Mouse (Mus musculus) MN1 (cell line): Measurements from ENCODE around the gene Tmem86a.

Source experiments
- DNase-seq: peaks from one replicate; pipeline ENCODE4 v3.0.0-alpha.2; 2016; ENCODE audit warnings: low spot score

The Tmem86a gene

GRCm38 (mm10) chr7:47027520-47027919, 22.9 kb upstream of the Tmem86a start:
- no peak for DNase-seq

DNA sequence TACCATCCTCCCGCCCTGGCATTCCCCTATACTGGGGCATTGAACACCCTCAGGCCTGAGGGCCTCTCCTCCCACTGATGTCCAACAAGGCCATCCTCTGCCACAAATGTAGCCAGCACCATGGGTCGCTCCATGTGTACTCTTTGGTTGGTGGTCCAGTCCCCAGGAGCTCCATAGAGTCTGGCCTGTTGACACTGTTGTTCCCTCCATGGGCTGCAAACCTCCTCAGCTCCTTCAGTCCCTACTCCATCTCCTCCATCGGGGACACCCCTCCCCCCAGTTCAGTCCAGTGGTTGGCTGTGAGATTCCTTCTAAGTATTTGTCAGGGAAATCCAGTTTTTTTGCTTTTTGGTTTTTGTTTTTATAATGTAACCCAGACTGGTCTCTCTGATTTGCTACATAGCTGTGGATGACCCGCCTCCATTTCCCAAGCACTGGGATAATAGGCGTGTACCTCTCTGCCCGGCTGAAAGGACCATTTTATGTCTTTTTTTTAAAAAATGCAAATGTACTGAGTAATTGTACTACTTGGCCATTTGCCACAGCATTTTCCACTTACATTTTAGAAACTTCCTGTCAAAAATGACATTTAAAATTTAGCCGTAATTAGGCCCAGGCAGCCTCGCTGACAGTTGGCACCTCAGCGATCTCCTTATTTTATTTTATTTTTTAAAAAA, 19.7 kb upstream of the Tmem86a start:
- DNase-seq = no peak

DNA sequence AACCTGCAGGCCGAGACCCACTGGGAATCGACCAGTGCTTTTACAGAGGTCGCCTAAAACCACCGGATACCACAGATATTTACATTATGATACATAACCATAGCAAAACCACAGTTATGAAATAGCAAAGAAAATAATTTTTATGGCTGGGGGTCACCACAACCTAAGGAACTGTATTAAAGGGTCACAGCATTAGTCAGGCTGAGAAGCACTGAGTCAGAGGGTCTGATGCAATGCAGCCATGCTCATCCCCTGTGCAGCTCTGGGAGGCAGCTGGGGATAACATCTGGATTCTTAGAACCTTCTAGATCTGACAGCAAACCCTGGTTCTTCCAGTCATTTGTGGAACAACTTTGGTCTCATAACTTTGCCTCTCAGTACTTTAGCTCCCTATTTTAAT, 19.0 kb upstream of the Tmem86a start:
- no peak for DNase-seq

- DNase-seq = no peak
These were observed 15.5 kb upstream of the Tmem86a start for GRCm38 (mm10) chr7:47034785-47035384.

- DNase-seq = no peak
These were observed 15.0 kb upstream of the Tmem86a start for GRCm38 (mm10) chr7:47035426-47035825.

GRCm38 (mm10) chr7:47041706-47042105, 8.7 kb upstream of the Tmem86a start:
- no peak for DNase-seq

DNA sequence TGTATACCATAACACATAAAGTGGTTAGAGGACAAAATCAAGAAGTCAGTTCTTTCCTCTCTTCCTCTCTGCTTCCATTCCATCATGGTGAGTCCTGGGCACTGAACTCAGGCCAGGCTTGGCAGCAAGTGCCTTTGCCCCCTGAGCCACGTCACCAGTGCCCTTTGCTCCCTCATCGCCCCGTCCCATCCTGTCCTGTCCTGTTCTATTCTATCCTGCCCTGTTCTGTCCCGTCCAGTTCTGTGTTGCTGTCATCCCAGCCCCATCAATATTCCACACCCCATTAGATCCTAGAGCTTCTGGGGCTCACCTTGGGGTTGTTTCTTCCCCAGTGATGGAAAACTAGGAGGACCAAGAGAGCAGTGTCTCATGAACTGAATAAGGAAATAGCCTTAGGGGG, 8.3 kb upstream of the Tmem86a start:
- no peak for DNase-seq

GRCm38 (mm10) chr7:47042823-47043490, 7.4 kb upstream of the Tmem86a start:
- DNase-seq = no peak

- no peak for DNase-seq
These were observed 365 bp downstream of the Tmem86a start for GRCm38 (mm10) chr7:47050766-47051165.

- no peak for DNase-seq
These were observed 1.2 kb downstream of the Tmem86a start for GRCm38 (mm10) chr7:47051404-47052151.

GRCm38 (mm10) chr7:47052276-47052675, 1.9 kb downstream of the Tmem86a start:
- DNase-seq = no peak

DNA sequence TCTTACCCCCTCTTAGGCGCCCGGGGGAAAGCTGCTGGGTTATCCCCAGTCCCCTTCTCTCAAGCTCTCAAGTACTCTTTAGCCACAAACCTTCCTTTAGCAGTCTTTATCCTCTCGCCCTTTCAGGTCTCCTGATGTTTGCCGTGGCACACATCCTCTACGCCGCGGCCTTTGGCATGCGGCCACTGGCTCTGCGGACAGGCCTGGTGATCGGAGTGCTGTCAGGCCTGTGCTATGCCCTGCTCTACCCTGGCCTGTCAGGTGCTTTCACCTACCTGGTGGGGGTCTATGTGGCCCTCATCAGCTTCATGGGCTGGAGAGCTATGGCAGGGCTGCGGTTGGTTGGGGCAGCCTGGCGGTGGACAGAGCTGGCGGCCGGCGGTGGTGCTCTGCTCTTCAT, 2.9 kb downstream of the Tmem86a start:
- DNase-seq = no peak

GRCm38 (mm10) chr7:47054666-47055065, 4.3 kb downstream of the Tmem86a start:
- no peak for DNase-seq

DNA sequence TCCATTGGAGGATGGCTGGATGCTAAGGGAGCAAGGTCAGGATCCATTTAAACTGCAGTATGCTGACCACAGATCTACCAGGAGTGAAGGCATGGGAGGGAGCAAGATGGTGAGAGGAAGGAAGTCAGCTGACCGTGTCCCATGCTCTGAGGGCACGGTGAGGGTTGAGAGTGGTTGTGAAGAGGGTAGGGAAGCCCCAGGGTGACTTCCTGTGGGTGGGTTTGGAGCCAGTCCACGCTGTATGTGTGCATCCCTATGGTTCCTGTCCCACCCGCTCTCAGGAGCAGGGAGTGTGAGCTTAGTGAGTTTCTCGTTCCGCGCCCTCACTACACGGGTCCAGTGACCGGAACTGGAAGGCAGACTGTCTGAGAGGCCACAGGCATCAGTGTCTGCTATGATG, 5.3 kb downstream of the Tmem86a start:
- DNase-seq = no peak

DNA sequence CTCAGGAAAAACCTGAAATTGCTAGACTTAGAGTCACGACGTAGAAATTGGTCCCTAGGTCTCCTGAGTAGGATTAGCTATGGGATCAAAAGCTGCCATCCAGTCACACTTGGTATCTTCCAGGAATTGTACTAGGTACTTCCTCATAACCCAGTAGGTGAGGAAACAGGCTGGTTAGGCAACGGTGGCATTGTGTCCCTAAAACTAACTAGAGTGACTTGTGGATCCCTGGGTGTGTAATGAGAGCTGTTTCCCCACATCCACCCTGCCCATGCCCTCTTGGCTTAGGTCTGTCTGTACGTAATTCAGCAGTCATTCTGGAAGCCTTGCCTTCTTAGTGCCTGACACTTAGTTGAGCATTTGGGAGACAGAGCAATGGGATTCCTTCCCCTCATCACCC, 5.9 kb downstream of the Tmem86a start:
- DNase-seq = no peak

- DNase-seq = no peak
These were observed 8.9 kb downstream of the Tmem86a start for GRCm38 (mm10) chr7:47059339-47059738.

GRCm38 (mm10) chr7:47061560-47061959, 11.2 kb downstream of the Tmem86a start:
- no peak for DNase-seq

DNA sequence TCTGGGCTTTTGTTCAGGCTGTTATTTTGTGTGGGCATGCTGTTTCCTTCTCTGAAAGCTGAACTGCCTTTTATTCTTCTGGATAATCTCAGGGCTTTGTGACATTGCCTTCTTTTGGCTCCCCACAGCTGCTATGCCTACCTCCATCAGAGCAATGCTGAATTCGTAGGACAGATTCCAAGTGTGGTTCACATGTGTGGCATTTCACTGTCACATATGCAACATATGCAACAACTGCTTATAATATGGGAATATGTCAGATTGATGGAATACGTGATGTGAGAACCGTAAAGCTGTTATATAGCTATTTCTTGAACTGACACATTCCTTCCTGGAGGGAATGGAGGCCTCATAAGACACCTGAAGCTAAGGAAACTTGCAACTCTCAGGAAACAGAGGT, 16.5 kb downstream of the Tmem86a start:
- no peak for DNase-seq

DNA sequence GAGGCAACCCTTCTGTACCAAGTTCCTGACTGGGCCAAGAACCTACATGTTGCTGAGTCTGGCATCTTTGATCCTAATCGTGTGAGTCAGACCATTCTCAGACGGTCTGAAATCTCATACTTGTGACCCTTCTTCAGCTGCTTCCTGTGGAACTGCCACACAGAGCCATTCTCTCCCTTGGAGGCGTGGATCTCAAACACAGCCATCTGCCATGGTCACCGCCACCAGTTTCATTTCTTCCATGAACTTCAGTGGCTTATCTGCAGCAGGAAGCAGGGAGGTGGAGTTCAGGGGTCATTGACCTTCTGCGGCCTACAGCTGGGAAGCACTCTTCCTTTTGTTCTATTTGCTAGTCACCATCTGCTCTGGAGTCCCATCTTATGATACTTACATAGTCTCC, 17.5 kb downstream of the Tmem86a start:
- DNase-seq = no peak

DNA sequence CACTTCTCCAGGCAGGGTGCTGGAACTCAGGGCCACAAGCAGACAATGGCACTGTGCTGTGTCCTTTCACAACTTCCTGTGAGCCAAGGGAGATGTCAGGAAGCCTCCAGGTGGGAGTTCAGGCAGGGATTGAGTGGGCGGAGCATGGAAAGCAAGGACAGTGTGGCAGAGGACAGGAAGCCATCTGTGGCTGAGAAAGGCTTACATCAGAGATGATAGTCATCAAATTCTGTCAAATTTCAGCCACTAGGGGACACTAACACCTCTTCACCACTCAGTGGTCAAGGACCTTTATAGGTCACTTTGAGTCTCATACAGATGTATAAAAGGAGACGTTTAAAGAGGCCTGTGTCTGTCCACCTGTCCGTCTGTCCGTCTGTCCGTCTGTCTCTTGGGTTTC, 22.1 kb downstream of the Tmem86a start:
- no peak for DNase-seq

- DNase-seq = no peak
These were observed 23.4 kb downstream of the Tmem86a start for GRCm38 (mm10) chr7:47073536-47074521.

GRCm38 (mm10) chr7:47076193-47076592, 25.8 kb downstream of the Tmem86a start:
- no peak for DNase-seq
